Mouse (Mus musculus) heart, postnatal 0 days (tissue): ENCODE measurements around the gene Fat3. TPM values are rescaled to one million over a fixed set of nuclear protein-coding genes. Genes with fewer than 3 reads are reported as not detected.
A peak's percentile ranks its signal among the peaks of the same experiment; 100 is the strongest.

ENCODE experiments used
- ATAC-seq: fragments of 200-750 bp; cut with Nextera tagmentation; 2 replicates; pipeline ENCODE4 v1.8.0; 2017; ENCODE audit warnings: low read depth, moderate number of reproducible peaks, moderate library complexity; ENCODE audit not compliant: insufficient read depth
- DNase-seq: peaks from one replicate; pipeline ENCODE4 v3.0.0-alpha.2; 2016; ENCODE audit warnings: low spot score
- H3K27ac ChIP-seq: fragments of 300-500 bp; sonication (generic); 2 replicates; pipeline ENCODE4 v1.5.1; 2014; ENCODE audit warnings: low read depth, mild to moderate bottlenecking
- H3K27me3 ChIP-seq: fragments of 300-500 bp; sonication (generic); 2 replicates; pipeline ENCODE4 v1.6.1; 2014; ENCODE audit warnings: low read length, mixed read lengths; ENCODE audit not compliant: control insufficient read depth, insufficient read depth
- H3K36me3 ChIP-seq: fragments of 300-500 bp; sonication (generic); replicated peaks from 2 replicates; pipeline ENCODE4 v1.6.1; 2014; ENCODE audit warnings: low read length, mixed read lengths; ENCODE audit not compliant: control insufficient read depth, insufficient read depth
- H3K4me1 ChIP-seq: fragments of 300-500 bp; sonication (generic); 2 replicates; pipeline ENCODE4 v1.6.1; 2014; ENCODE audit warnings: antibody characterized with exemption; ENCODE audit not compliant: control insufficient read depth, insufficient read depth
- H3K4me2 ChIP-seq: fragments of 300-500 bp; sonication (generic); 2 replicates; pipeline ENCODE4 v1.6.1; 2014; ENCODE audit warnings: low read depth, mild to moderate bottlenecking, low read length, moderate library complexity
- H3K4me3 ChIP-seq: fragments of 300-500 bp; sonication (generic); 2 replicates; pipeline ENCODE4 v1.5.1; 2014; ENCODE audit warnings: low read depth, low read length
- H3K9ac ChIP-seq: fragments of 300-500 bp; sonication (generic); replicated peaks from 2 replicates; pipeline ENCODE4 v1.6.1; 2014; ENCODE audit warnings: low read depth, low read length, mixed read lengths
- H3K9me3 ChIP-seq: fragments of 300-500 bp; sonication (generic); replicated peaks from 2 replicates; pipeline ENCODE4 v1.6.1; 2016; ENCODE audit warnings: low read length; ENCODE audit not compliant: control insufficient read depth
- CTCF ChIP-seq: IDR thresholded peaks from 2 replicates; pipeline ENCODE4 v1.5.1; 2016; ENCODE audit warnings: antibody characterized with exemption, control low read depth, low read depth
- EP300 ChIP-seq: IDR thresholded peaks from 2 replicates; pipeline ENCODE4 v1.6.1; 2016; ENCODE audit warnings: antibody characterized with exemption, low read depth
- WGBS: fragments of 180-500 bp; shearing (Covaris S2); extraction: QIAGEN DNeasy Blood & Tissue Kit; methylation state at CpG from one replicate; pipeline ENCODE4 v1.1.7; 2014; 5-methylcytosine and 5-hydroxymethylcytosine counted together
- polyA plus RNA-seq: library from polyadenylated mRNA; unstranded; fragments of >200 nt; fragmentation: Nextera tagmentation; extraction: Ambion mirVana; gene quantifications from 2 replicates; pipeline ENCODE4 v1.2.1, GENCODE M21; 2015
- total RNA-seq: library from RNA; depleted of rRNA; stranded (reverse); fragments of >200 nt; gene quantifications from 2 replicates; pipeline ENCODE4 v1.2.3, GENCODE M21; 2014; ENCODE audit warnings: low replicate concordance

Fat3 gene
- total and polyA plus RNA-seq, 2 experiments from 2014 or later = 0.19 to 2.4 TPM

- TF ChIP-seq EP300 = 0 out of 2 replicates have a peak, but pooled peaks have one; percentile 42
- TF ChIP-seq CTCF = no peak
- Histone ChIP-seq H3K27ac (peak overlapping the region; percentile 69), H3K4me3 (no peak overlapping the region), H3K27me3 (no peaks in the 10 kb centered on the region), H3K4me2 (no peak overlapping the region), H3K4me1 (no peaks in the 10 kb centered on the region), H3K36me3 (no peaks in the 10 kb centered on the region), H3K9me3 (no peaks in the 10 kb centered on the region), H3K9ac (no peak overlapping the region)
- ATAC-seq = peak; percentile 70
- 50% methylated on average over 4 of the region's 4 CpGs for WGBS
- no peak for DNase-seq
Observed at GRCm38 (mm10) chr9:16028394-16028911, 472.6 kb downstream of the Fat3 start.

- ATAC-seq (no peak), DNase-seq (no peak)
- no peak for TF ChIP-seq CTCF
- no peak for TF ChIP-seq EP300
- Histone ChIP-seq H3K9me3 (no peaks in the 10 kb centered on the region), H3K9ac (no peak overlapping the region), H3K27ac (no peak overlapping the region), H3K27me3 (no peaks in the 10 kb centered on the region), H3K4me2 (no peak overlapping the region), H3K36me3 (no peaks in the 10 kb centered on the region), H3K4me3 (no peak overlapping the region), H3K4me1 (no peaks in the 10 kb centered on the region)
- WGBS = 74% methylated on average over 4 of the region's 4 CpGs
Observed at GRCm38 (mm10) chr9:16026054-16026453, 475.0 kb downstream of the Fat3 start.

- no peak overlapping the region for H3K27ac ChIP-seq
- H3K4me3 ChIP-seq = no peak overlapping the region
- no peaks in the 10 kb centered on the region for H3K9me3 ChIP-seq
- no peaks in the 10 kb centered on the region for H3K36me3 ChIP-seq
- H3K4me2 ChIP-seq = no peak overlapping the region
- no peaks in the 10 kb centered on the region for H3K4me1 ChIP-seq
- H3K27me3 ChIP-seq = no peaks in the 10 kb centered on the region
- no peak for DNase-seq
- no peak overlapping the region for H3K9ac ChIP-seq
- no peak for TF ChIP-seq CTCF
- 86% methylated on average over 7 of the region's 7 CpGs for WGBS
- no peak for ATAC-seq
Observed at GRCm38 (mm10) chr9:16024706-16025105, 476.4 kb downstream of the Fat3 start.

GRCm38 (mm10) chr9:16014115-16014514 lies 487.0 kb downstream of the Fat3 start:
- Histone ChIP-seq H3K9me3 (no peaks in the 10 kb centered on the region), H3K4me2 (no peak overlapping the region), H3K4me1 (no peaks in the 10 kb centered on the region), H3K36me3 (no peaks in the 10 kb centered on the region), H3K27ac (no peak overlapping the region), H3K4me3 (no peak overlapping the region), H3K27me3 (no peaks in the 10 kb centered on the region), H3K9ac (no peak overlapping the region)
- DNase-seq (no peak), ATAC-seq (no peak)
- TF ChIP-seq CTCF (no peak), EP300 (no peak)
- whole genome bisulfite sequencing = 67% methylated on average over 2 of the region's 2 CpGs

GRCm38 (mm10) chr9:16011382-16011781 lies 489.7 kb downstream of the Fat3 start:
- TF ChIP-seq EP300 (no peak), CTCF (no peak)
- Histone ChIP-seq H3K4me2 (no peak overlapping the region), H3K36me3 (no peaks in the 10 kb centered on the region), H3K9ac (no peak overlapping the region), H3K27ac (no peak overlapping the region), H3K4me1 (no peaks in the 10 kb centered on the region), H3K9me3 (no peaks in the 10 kb centered on the region), H3K27me3 (no peaks in the 10 kb centered on the region), H3K4me3 (no peak overlapping the region)
- DNase-seq (no peak), ATAC-seq (no peak)
- WGBS = 89% methylated on average over 3 of the region's 3 CpGs

GRCm38 (mm10) chr9:16007516-16007915 lies 493.6 kb downstream of the Fat3 start:
- no peaks in the 10 kb centered on the region for H3K4me1 ChIP-seq
- H3K36me3 ChIP-seq = no peaks in the 10 kb centered on the region
- no peaks in the 10 kb centered on the region for H3K27me3 ChIP-seq
- H3K9ac ChIP-seq = no peak overlapping the region
- WGBS = 83% methylated on average over 5 of the region's 5 CpGs
- no peak overlapping the region for H3K4me3 ChIP-seq
- ATAC-seq (no peak), DNase-seq (no peak)
- H3K9me3 ChIP-seq = no peaks in the 10 kb centered on the region
- no peak overlapping the region for H3K27ac ChIP-seq
- TF ChIP-seq CTCF = no peak
- TF ChIP-seq EP300 = no peak
- H3K4me2 ChIP-seq = no peak overlapping the region
